Mouse (Mus musculus) heart, embryonic 11.5 days (tissue): ENCODE data around the gene Dnase1l3. TPM values are rescaled to one million over a fixed set of nuclear protein-coding genes. Genes with fewer than 3 reads are reported as not detected.

Experiments used
- ATAC-seq: fragments of 200-750 bp; cut with Nextera tagmentation; replicated peaks from 2 replicates; pipeline ENCODE4 v1.8.0; 2017; ENCODE audit warnings: moderate library complexity; ENCODE audit not compliant: insufficient number of reproducible peaks, low FRiP score, low TSS enrichment
- H3K27ac ChIP-seq: fragments of 300-500 bp; sonication (generic); 2 replicates; pipeline ENCODE4 v1.5.1; 2014; ENCODE audit warnings: mild to moderate bottlenecking, low read depth, low read length
- H3K27me3 ChIP-seq: fragments of 300-500 bp; sonication (generic); 2 replicates; pipeline ENCODE4 v1.6.1; 2014; ENCODE audit warnings: mild to moderate bottlenecking, low read length, mixed read lengths; ENCODE audit not compliant: control insufficient read depth, insufficient read depth
- H3K36me3 ChIP-seq: fragments of 300-500 bp; sonication (generic); 2 replicates; pipeline ENCODE4 v1.6.1; 2014; ENCODE audit warnings: mild to moderate bottlenecking, low read length, moderate library complexity, mixed read lengths; ENCODE audit not compliant: control insufficient read depth, insufficient read depth
- H3K4me1 ChIP-seq: fragments of 300-500 bp; sonication (generic); 2 replicates; pipeline ENCODE4 v1.6.1; 2014; ENCODE audit warnings: low read length; ENCODE audit not compliant: control insufficient read depth, insufficient read depth
- H3K4me2 ChIP-seq: fragments of 300-500 bp; sonication (generic); 2 replicates; pipeline ENCODE4 v1.6.1; 2014; ENCODE audit warnings: mild to moderate bottlenecking, moderate library complexity
- H3K4me3 ChIP-seq: fragments of 300-500 bp; sonication (generic); 2 replicates; pipeline ENCODE4 v1.5.1; 2014; ENCODE audit warnings: low read depth, low read length
- H3K9ac ChIP-seq: fragments of 300-500 bp; sonication (generic); 2 replicates; pipeline ENCODE4 v1.6.1; 2014; ENCODE audit warnings: mild to moderate bottlenecking, low read depth, low read length, moderate library complexity
- H3K9me3 ChIP-seq: fragments of 300-500 bp; sonication (generic); replicated peaks from 2 replicates; pipeline ENCODE4 v1.6.1; 2016; ENCODE audit warnings: low read length; ENCODE audit not compliant: control insufficient read depth
- WGBS: fragments of 180-500 bp; shearing (Covaris S2); extraction: QIAGEN DNeasy Blood & Tissue Kit; methylation state at CpG from one replicate; pipeline ENCODE4 v1.1.7; 2014; ENCODE audit not compliant: insufficient replicate concordance; 5-methylcytosine and 5-hydroxymethylcytosine counted together
- polyA plus RNA-seq: library from polyadenylated mRNA; unstranded; fragments of >200 nt; fragmentation: Nextera tagmentation; extraction: Ambion mirVana; gene quantifications from 2 replicates; pipeline ENCODE4 v1.2.1, GENCODE M21; 2014

Gene Dnase1l3
- polyA plus RNA-seq, 1 experiment from 2014 or later, result 0.06 TPM

- Histone ChIP-seq H3K4me1 (peaks cover 4% of the 10 kb centered on the region; the same call in 1 of the 2 replicates), H3K27ac (no peak overlapping the region), H3K36me3 (peaks cover 17% of the 10 kb centered on the region)
Observed at GRCm38 (mm10) chr14:7943801-7944135, 50.6 kb downstream of the Dnase1l3 start.

GRCm38 (mm10) chr14:7943101-7943800 lies 51.1 kb downstream of the Dnase1l3 start:
- Histone ChIP-seq H3K36me3 (peaks cover 12% of the 10 kb centered on the region), H3K27ac (no peak overlapping the region), H3K9me3 (no peaks in the 10 kb centered on the region), H3K9ac (no peak overlapping the region), H3K27me3 (no peaks in the 10 kb centered on the region), H3K4me2 (no peak overlapping the region), H3K4me1 (peaks cover 4% of the 10 kb centered on the region; the same call in 1 of the 2 replicates), H3K4me3 (no peak overlapping the region)
- WGBS, result 75% methylated on average over 7 of the region's 7 CpGs
- ATAC-seq, result no peak

More at GRCm38 (mm10) chr14:7943801-7944135, 50.6 kb downstream of the Dnase1l3 start:
- 74% methylated on average over 3 of the region's 3 CpGs for WGBS
- no peak overlapping the region for H3K9ac ChIP-seq
- H3K4me3 ChIP-seq, result no peak overlapping the region
- no peaks in the 10 kb centered on the region for H3K27me3 ChIP-seq
- no peak for ATAC-seq
- H3K9me3 ChIP-seq, result no peaks in the 10 kb centered on the region
- no peak overlapping the region for H3K4me2 ChIP-seq

- H3K4me3 ChIP-seq, result no peak overlapping the region
- no peak for ATAC-seq
- H3K27ac ChIP-seq, result no peak overlapping the region
- no peaks in the 10 kb centered on the region for H3K27me3 ChIP-seq
- no peak overlapping the region for H3K4me2 ChIP-seq
- H3K9me3 ChIP-seq, result no peaks in the 10 kb centered on the region
- H3K4me1 ChIP-seq, result peaks cover 4% of the 10 kb centered on the region; the same call in 1 of the 2 replicates
- H3K36me3 ChIP-seq, result peaks cover 15% of the 10 kb centered on the region
- 49% methylated on average over 5 of the region's 5 CpGs for WGBS
- no peak overlapping the region for H3K9ac ChIP-seq
Observed at GRCm38 (mm10) chr14:7941413-7941812, 53.0 kb downstream of the Dnase1l3 start.

GRCm38 (mm10) chr14:7938809-7939784 lies 55.3 kb downstream of the Dnase1l3 start:
- Histone ChIP-seq H3K27me3 (no peaks in the 10 kb centered on the region), H3K36me3 (peaks cover 16% of the 10 kb centered on the region), H3K4me1 (peaks cover 4% of the 10 kb centered on the region; the same call in 1 of the 2 replicates), H3K9me3 (no peaks in the 10 kb centered on the region), H3K4me2 (no peak overlapping the region), H3K4me3 (no peak overlapping the region), H3K9ac (no peak overlapping the region), H3K27ac (no peak overlapping the region)
- 85% methylated on average over 19 of the region's 19 CpGs for WGBS
- no peak for ATAC-seq

GRCm38 (mm10) chr14:7937052-7937630 lies 57.2 kb downstream of the Dnase1l3 start:
- no peak overlapping the region for H3K27ac ChIP-seq
- H3K4me2 ChIP-seq, result peak overlapping the region; percentile 2; the same call in 1 of the 2 replicates
- H3K9me3 ChIP-seq, result no peaks in the 10 kb centered on the region
- 31% methylated on average over 17 of the region's 17 CpGs for WGBS
- H3K4me1 ChIP-seq, result peaks cover 4% of the 10 kb centered on the region; the same call in 1 of the 2 replicates
- no peak overlapping the region for H3K4me3 ChIP-seq
- no peak overlapping the region for H3K9ac ChIP-seq
- H3K27me3 ChIP-seq, result no peaks in the 10 kb centered on the region
- H3K36me3 ChIP-seq, result peaks cover 16% of the 10 kb centered on the region
- ATAC-seq, result no peak

GRCm38 (mm10) chr14:7934166-7934565 lies 60.2 kb downstream of the Dnase1l3 start:
- no peaks in the 10 kb centered on the region for H3K4me1 ChIP-seq
- no peak overlapping the region for H3K27ac ChIP-seq
- no peak overlapping the region for H3K9ac ChIP-seq
- WGBS, result 87% methylated on average over 7 of the region's 7 CpGs
- no peak overlapping the region for H3K4me3 ChIP-seq
- peaks cover 21% of the 10 kb centered on the region for H3K36me3 ChIP-seq
- H3K27me3 ChIP-seq, result no peaks in the 10 kb centered on the region
- no peak overlapping the region for H3K4me2 ChIP-seq
- no peaks in the 10 kb centered on the region for H3K9me3 ChIP-seq
- ATAC-seq, result no peak

- Histone ChIP-seq H3K27ac (no peak overlapping the region), H3K9me3 (no peaks in the 10 kb centered on the region), H3K36me3 (peaks cover 25% of the 10 kb centered on the region), H3K4me2 (no peak overlapping the region), H3K9ac (no peak overlapping the region), H3K4me3 (no peak overlapping the region), H3K4me1 (no peaks in the 10 kb centered on the region), H3K27me3 (no peaks in the 10 kb centered on the region)
- 86% methylated on average over 4 of the region's 4 CpGs for WGBS
- ATAC-seq, result no peak
Observed at GRCm38 (mm10) chr14:7932151-7932550, 62.2 kb downstream of the Dnase1l3 start.

GRCm38 (mm10) chr14:7929029-7929428 lies 65.3 kb downstream of the Dnase1l3 start:
- no peak overlapping the region for H3K27ac ChIP-seq
- H3K4me1 ChIP-seq, result no peaks in the 10 kb centered on the region
- ATAC-seq, result no peak
- H3K4me2 ChIP-seq, result no peak overlapping the region
- H3K36me3 ChIP-seq, result peaks cover 26% of the 10 kb centered on the region
- no peaks in the 10 kb centered on the region for H3K9me3 ChIP-seq
- WGBS, result 79% methylated on average over 7 of the region's 7 CpGs
- H3K9ac ChIP-seq, result no peak overlapping the region
- no peaks in the 10 kb centered on the region for H3K27me3 ChIP-seq
- no peak overlapping the region for H3K4me3 ChIP-seq
